Mouse (Mus musculus) ES-E14 (cell line): ENCODE measurements around the gene Hormad2.

Experiments
- MAFK ChIP-seq: IDR thresholded peaks from 2 replicates; pipeline ENCODE4 v1.6.1; 2014; ENCODE audit warnings: mild to moderate bottlenecking, low read depth, low read length, inconsistent platforms; ENCODE audit not compliant: insufficient read depth
- ZC3H11A ChIP-seq: IDR thresholded peaks from 2 replicates; pipeline ENCODE4 v1.6.1; 2012; ENCODE audit warnings: low read depth, mild to moderate bottlenecking, inconsistent platforms, low read length, borderline replicate concordance

- TF ChIP-seq MAFK, result no peak
- TF ChIP-seq ZC3H11A, result no peak
Observed at GRCm38 (mm10) chr11:4460615-4461014, 19.7 kb upstream of the Hormad2 start.
